Mouse (Mus musculus) myocyte (in vitro differentiated cells): Measurements from ENCODE around the gene Ntrk2. TPM values are rescaled to one million over a fixed set of nuclear protein-coding genes. Genes with fewer than 3 reads are reported as not detected.

Experiments
- H3K27me3 ChIP-seq: one replicate; pipeline ENCODE4 v1.6.1; 2011; ENCODE audit not compliant: control insufficient read depth, insufficient read depth, insufficient read length
- H3K36me3 ChIP-seq: one replicate; pipeline ENCODE4 v1.6.1; 2011; ENCODE audit not compliant: control insufficient read depth, insufficient read depth
- H3K4me2 ChIP-seq: one replicate; pipeline ENCODE4 v1.6.1; 2011; ENCODE audit warnings: low read depth, control low read depth
- H3K4me3 ChIP-seq: one replicate; pipeline ENCODE4 v1.5.1; 2011; ENCODE audit warnings: mild to moderate bottlenecking, control low read depth, moderate library complexity
- H3K79me2 ChIP-seq: one replicate; pipeline ENCODE4 v1.6.1; 2011; ENCODE audit not compliant: control insufficient read depth, insufficient read depth
- H3ac ChIP-seq: one replicate; pipeline ENCODE4 v1.6.1; 2011; ENCODE audit not compliant: control insufficient read depth, insufficient read length
- CEBPB ChIP-seq: IDR thresholded peaks from 2 replicates; pipeline ENCODE4 v1.6.1; 2011; ENCODE audit warnings: mild to moderate bottlenecking, moderate library complexity; ENCODE audit not compliant: poor library complexity, insufficient read depth, severe bottlenecking
- E2F4 ChIP-seq: IDR thresholded peaks from one replicate; pipeline ENCODE4 v1.6.1; 2011; ENCODE audit warnings: mild to moderate bottlenecking, control low read depth, moderate library complexity; ENCODE audit not compliant: insufficient read depth
- MAX ChIP-seq: IDR thresholded peaks from one replicate; pipeline ENCODE4 v1.6.1; 2011; ENCODE audit warnings: low read depth, mild to moderate bottlenecking, control low read depth
- MYOD1 ChIP-seq, 3 experiments: IDR thresholded peaks; one replicate each; pipeline ENCODE4 v1.6.1; 2011; ENCODE audit warnings: control low read depth in 2 of 3, low read depth in 2 of 3, mild to moderate bottlenecking in 2 of 3, moderate library complexity in 1 of 3; ENCODE audit not compliant: insufficient read length in 2 of 3, control insufficient read depth in 1 of 3
- MYOG ChIP-seq, 3 experiments: IDR thresholded peaks; one replicate each; pipeline ENCODE4 v1.6.1; 2011; ENCODE audit warnings: control low read depth in 2 of 3, low read depth in 2 of 3, mild to moderate bottlenecking in 2 of 3; ENCODE audit not compliant: insufficient read length in 2 of 3, control insufficient read depth in 1 of 3, insufficient read depth in 1 of 3
- POLR2A ChIP-seq: IDR thresholded peaks from one replicate; pipeline ENCODE4 v1.6.1; 2011; ENCODE audit warnings: low read depth, mild to moderate bottlenecking, control low read depth, moderate library complexity; ENCODE audit not compliant: insufficient read length
- POLR2AphosphoS2 ChIP-seq: IDR thresholded peaks from one replicate; pipeline ENCODE4 v1.6.1; 2011; ENCODE audit warnings: low read depth, control low read depth; ENCODE audit not compliant: insufficient read length
- REST ChIP-seq: IDR thresholded peaks from one replicate; pipeline ENCODE4 v1.6.1; 2011; ENCODE audit warnings: mild to moderate bottlenecking, control low read depth, moderate library complexity; ENCODE audit not compliant: insufficient read depth, insufficient read length
- SRF ChIP-seq: IDR thresholded peaks from one replicate; pipeline ENCODE4 v1.6.1; 2011; ENCODE audit warnings: low read depth; ENCODE audit not compliant: control insufficient read depth, insufficient read length
- TCF3 ChIP-seq: IDR thresholded peaks from one replicate; pipeline ENCODE4 v1.6.1; 2011; ENCODE audit warnings: low read depth, control low read depth; ENCODE audit not compliant: insufficient read length
- USF1 ChIP-seq: IDR thresholded peaks from one replicate; pipeline ENCODE4 v1.6.1; 2011; ENCODE audit warnings: low read depth, mild to moderate bottlenecking, control low read depth, moderate library complexity
- polyA plus RNA-seq: library from polyadenylated mRNA; unstranded; fragments of >200 nt; fragmentation: generic; extraction: Trizol; gene quantifications from one replicate; pipeline ENCODE4 v1.2.1, GENCODE M21; 2012; ENCODE audit warnings: missing spikeins

The Ntrk2 gene
- polyA plus RNA-seq, 1 experiment = not detected

DNA sequence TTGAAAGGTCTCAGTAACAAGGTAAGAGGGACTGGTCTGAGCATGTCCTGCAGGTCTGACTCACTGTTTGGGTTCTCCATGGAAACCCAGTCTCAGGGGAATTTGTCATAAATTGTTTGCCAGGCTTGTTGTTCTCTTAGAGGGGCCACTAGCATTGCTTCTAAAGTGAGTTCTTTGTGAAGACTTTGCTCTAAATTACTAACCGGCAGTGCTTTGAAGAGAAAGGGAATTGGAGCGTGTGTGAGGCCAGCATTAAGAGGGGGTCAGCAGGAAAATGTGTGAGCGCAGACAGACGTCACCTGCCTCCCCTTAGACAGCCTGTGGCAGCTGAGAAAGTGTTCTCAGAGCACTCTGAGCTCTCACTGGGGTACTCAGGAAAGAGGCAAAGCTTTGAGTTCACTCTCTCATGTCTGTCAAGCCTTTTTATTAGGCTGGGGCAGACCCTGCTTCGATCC lies 165.1 kb downstream of the Ntrk2 start:
- TF ChIP-seq SRF (no peak), POLR2AphosphoS2 (no peak), REST (no peak), MYOD1 (IDR thresholded peaks at IDR 0.05; ENCODE audit: control insufficient read depth in 1 of 3, insufficient read length in 2 of 3, low read depth in 2 of 3) (no peak)
- H3K79me2 ChIP-seq = no peaks in the 10 kb centered on the region
- H3K4me3 ChIP-seq = no peak overlapping the region
- H3K4me2 ChIP-seq = no peak overlapping the region
- no peak overlapping the region for H3ac ChIP-seq
- H3K36me3 ChIP-seq = no peaks in the 10 kb centered on the region
- H3K27me3 ChIP-seq = no peaks in the 10 kb centered on the region

GRCm38 (mm10) chr13:58972511-58972910 lies 166.1 kb downstream of the Ntrk2 start:
- Histone ChIP-seq H3K79me2 (no peaks in the 10 kb centered on the region), H3K36me3 (no peaks in the 10 kb centered on the region), H3ac (no peak overlapping the region), H3K4me2 (no peak overlapping the region), H3K4me3 (no peak overlapping the region), H3K27me3 (no peaks in the 10 kb centered on the region)
- TF ChIP-seq MYOG (IDR thresholded peaks at IDR 0.05; ENCODE audit: control insufficient read depth in 1 of 3, insufficient read depth in 1 of 3, insufficient read length in 2 of 3, low read depth in 2 of 3) = no peak
- no peak for TF ChIP-seq CEBPB
- no peak for TF ChIP-seq USF1
- TF ChIP-seq MYOD1 (IDR thresholded peaks at IDR 0.05; ENCODE audit: control insufficient read depth in 1 of 3, insufficient read length in 2 of 3, low read depth in 2 of 3) = no peak
- no peak for TF ChIP-seq POLR2A
- TF ChIP-seq POLR2AphosphoS2 = no peak
- no peak for TF ChIP-seq TCF3

DNA sequence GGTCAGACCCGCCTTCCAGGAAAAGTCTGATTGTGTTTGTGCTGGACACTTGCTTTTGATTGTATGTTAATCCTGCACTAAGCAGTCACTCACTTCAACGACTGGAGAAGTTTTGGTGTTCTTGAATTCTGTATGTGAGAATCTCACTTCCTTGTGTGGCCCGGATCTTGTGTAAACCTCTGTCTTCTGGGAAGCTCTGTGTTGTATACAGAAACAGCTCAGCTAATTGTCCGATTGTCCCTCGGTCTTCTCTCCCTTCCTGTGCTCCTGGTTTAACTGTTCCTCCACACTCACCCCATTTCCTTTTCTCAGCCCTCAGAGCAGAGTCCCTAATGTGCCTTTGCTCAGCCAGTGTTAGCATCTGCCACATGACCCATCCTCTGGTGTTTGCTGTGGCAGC lies 190.1 kb downstream of the Ntrk2 start:
- no peak for TF ChIP-seq POLR2AphosphoS2
- Histone ChIP-seq H3K79me2 (no peaks in the 10 kb centered on the region), H3K27me3 (no peaks in the 10 kb centered on the region), H3K4me2 (no peak overlapping the region), H3K36me3 (no peaks in the 10 kb centered on the region), H3K4me3 (no peak overlapping the region), H3ac (no peak overlapping the region)

DNA sequence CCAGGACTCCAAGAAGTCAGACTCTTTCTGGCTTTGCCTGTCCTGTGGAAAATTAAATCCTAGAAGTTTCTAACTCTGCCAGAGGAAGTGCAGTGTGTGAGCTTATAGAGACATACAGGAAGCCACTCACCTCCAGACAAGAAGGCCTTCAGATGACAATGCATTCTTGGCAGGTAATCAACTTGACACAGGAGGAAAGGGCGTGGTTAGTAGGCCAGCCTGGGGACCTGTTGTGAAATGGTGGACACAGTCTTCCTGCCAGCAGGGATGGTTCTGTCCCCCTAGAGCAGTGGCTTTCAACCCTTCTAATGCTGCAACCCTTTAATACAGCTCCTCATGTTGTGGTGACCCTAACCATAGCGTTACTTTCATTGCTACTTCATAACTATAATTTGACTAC lies 191.4 kb downstream of the Ntrk2 start:
- Histone ChIP-seq H3K36me3 (no peaks in the 10 kb centered on the region), H3ac (no peak overlapping the region), H3K27me3 (no peaks in the 10 kb centered on the region), H3K4me3 (no peak overlapping the region), H3K79me2 (no peaks in the 10 kb centered on the region), H3K4me2 (no peak overlapping the region)
- TF ChIP-seq SRF (no peak), E2F4 (no peak), POLR2A (no peak), CEBPB (no peak), USF1 (no peak), MYOD1 (IDR thresholded peaks at IDR 0.05; ENCODE audit: control insufficient read depth in 1 of 3, insufficient read length in 2 of 3, low read depth in 2 of 3) (no peak), TCF3 (no peak)

GRCm38 (mm10) chr13:58999373-59000053 lies 193.1 kb downstream of the Ntrk2 start:
- TF ChIP-seq MYOG (IDR thresholded peaks at IDR 0.05; ENCODE audit: control insufficient read depth in 1 of 3, insufficient read depth in 1 of 3, insufficient read length in 2 of 3, low read depth in 2 of 3) (no peak), MYOD1 (IDR thresholded peaks at IDR 0.05; ENCODE audit: control insufficient read depth in 1 of 3, insufficient read length in 2 of 3, low read depth in 2 of 3) (no peak), CEBPB (no peak), E2F4 (no peak), POLR2A (no peak), MAX (no peak)

More at GRCm38 (mm10) chr13:58999373-59000053, 193.1 kb downstream of the Ntrk2 start:
- no peak overlapping the region for H3K4me3 ChIP-seq
- H3ac ChIP-seq = no peak overlapping the region
- no peaks in the 10 kb centered on the region for H3K27me3 ChIP-seq
- H3K36me3 ChIP-seq = no peaks in the 10 kb centered on the region
- no peak overlapping the region for H3K4me2 ChIP-seq
- H3K79me2 ChIP-seq = no peaks in the 10 kb centered on the region
